Mouse (Mus musculus) CH12.LX (cell line): ENCODE data around the gene Ankrd26. TPM values are rescaled to one million over a fixed set of nuclear protein-coding genes. Genes with fewer than 3 reads are reported as not detected.

Experiments used
- DNase-seq: peaks from one replicate; pipeline ENCODE4 v3.0.0-alpha.2; 2013; ENCODE audit errors: extremely low read depth
- H3K27ac ChIP-seq: 2 replicates; pipeline ENCODE4 v1.5.1; 2012; ENCODE audit warnings: low read depth, mild to moderate bottlenecking, control low read depth, moderate library complexity; ENCODE audit not compliant: insufficient read depth
- H3K27me3 ChIP-seq: replicated peaks from 2 replicates; pipeline ENCODE3; 2012; ENCODE audit warnings: inconsistent platforms
- H3K36me3 ChIP-seq, 2 experiments: replicated peaks in 1 of 2; 2 replicates each; pipeline versions ENCODE3 to v1.6.1; 2012; ENCODE audit warnings: inconsistent platforms in 1 of 2, low read length in 1 of 2, mild to moderate bottlenecking in 1 of 2, mixed read lengths in 1 of 2, moderate library complexity in 1 of 2; ENCODE audit not compliant: control insufficient read depth in 1 of 2, insufficient read depth in 1 of 2
- H3K4me1 ChIP-seq, 2 experiments: 2 replicates each; pipeline ENCODE4 v1.6.1; 2012; ENCODE audit warnings: inconsistent platforms in 1 of 2, moderate library complexity in 1 of 2; ENCODE audit not compliant: insufficient read depth in 2 of 2, control insufficient read depth in 1 of 2
- H3K4me2 ChIP-seq: 2 replicates; pipeline ENCODE4 v1.6.1; 2012; ENCODE audit warnings: low read depth, mild to moderate bottlenecking, control low read depth; ENCODE audit not compliant: poor library complexity, insufficient read depth, severe bottlenecking
- H3K4me3 ChIP-seq, 3 experiments: fragments of 150-350 bp in 1 of 3; sonication (generic) in 1 of 3; replicated peaks in 1 of 3; 2 replicates each; pipeline versions ENCODE3 to v1.5.1; 2011 to 2012; ENCODE audit warnings: low read depth in 2 of 3, low read length in 2 of 3, mild to moderate bottlenecking in 2 of 3, moderate library complexity in 2 of 3, control low read depth in 1 of 3, improper control_type of control experiment in 1 of 3, inconsistent platforms in 1 of 3, mixed read lengths in 1 of 3; ENCODE audit not compliant: poor library complexity in 1 of 3
- H3K79me2 ChIP-seq: replicated peaks from 2 replicates; pipeline ENCODE4 v1.6.1; 2012; ENCODE audit warnings: mild to moderate bottlenecking, moderate library complexity; ENCODE audit not compliant: control insufficient read depth, poor library complexity, insufficient read depth, severe bottlenecking; ENCODE audit errors: extremely low read depth
- H3K9ac ChIP-seq: 2 replicates; pipeline ENCODE4 v1.6.1; 2012; ENCODE audit warnings: low read depth, mild to moderate bottlenecking, control low read depth, moderate library complexity; ENCODE audit not compliant: insufficient read depth
- H3K9me3 ChIP-seq: replicated peaks from 2 replicates; pipeline ENCODE3; 2012; ENCODE audit warnings: low read length, inconsistent platforms, mixed read lengths
- BHLHE40 ChIP-seq: IDR thresholded peaks from 2 replicates; pipeline ENCODE4 v1.6.1; 2011; ENCODE audit warnings: mild to moderate bottlenecking, low read depth, low read length, improper control_type of control experiment
- CHD1 ChIP-seq: IDR thresholded peaks from 2 replicates; pipeline ENCODE4 v1.6.1; 2012; ENCODE audit warnings: low read depth, low read length, improper control_type of control experiment, inconsistent platforms
- E2F4 ChIP-seq: IDR thresholded peaks from 2 replicates; pipeline ENCODE4 v1.6.1; 2011; ENCODE audit warnings: low read depth, low read length, improper control_type of control experiment; ENCODE audit not compliant: insufficient replicate concordance
- ETS1 ChIP-seq: conservative IDR thresholded peaks from 2 replicates; pipeline ENCODE4 v1.6.1; 2012; ENCODE audit warnings: low read depth, mild to moderate bottlenecking, inconsistent platforms, low read length, improper control_type of control experiment, moderate library complexity
- GABPA ChIP-seq: IDR thresholded peaks from 2 replicates; pipeline ENCODE4 v1.6.1; 2012; ENCODE audit warnings: low read depth, low read length, improper control_type of control experiment, inconsistent platforms; ENCODE audit not compliant: insufficient replicate concordance
- JUND ChIP-seq: conservative IDR thresholded peaks from 2 replicates; pipeline ENCODE4 v1.6.1; 2011; ENCODE audit warnings: low read depth, low read length, improper control_type of control experiment
- KAT2A ChIP-seq: IDR thresholded peaks from 2 replicates; pipeline ENCODE4 v1.6.1; 2012; ENCODE audit warnings: low read length, improper control_type of control experiment, inconsistent platforms; ENCODE audit not compliant: insufficient replicate concordance
- MAFK ChIP-seq: IDR thresholded peaks from 2 replicates; pipeline ENCODE4 v1.6.1; 2011; ENCODE audit warnings: low read length, improper control_type of control experiment; ENCODE audit not compliant: insufficient replicate concordance
- MAX ChIP-seq: IDR thresholded peaks from 2 replicates; pipeline ENCODE4 v1.6.1; 2011; ENCODE audit warnings: low read length, improper control_type of control experiment
- MXI1 ChIP-seq: IDR thresholded peaks from 2 replicates; pipeline ENCODE4 v1.6.1; 2011; ENCODE audit warnings: mild to moderate bottlenecking, low read depth, low read length, improper control_type of control experiment
- PAX5 ChIP-seq: IDR thresholded peaks from 2 replicates; pipeline ENCODE4 v1.6.1; 2012; ENCODE audit warnings: low read length, inconsistent platforms, mixed read lengths
- POLR2A ChIP-seq: IDR thresholded peaks from 2 replicates; pipeline ENCODE4 v1.6.1; 2011; ENCODE audit warnings: low read depth, mild to moderate bottlenecking, improper control_type of control experiment, low read length
- TBP ChIP-seq: conservative IDR thresholded peaks from 2 replicates; pipeline ENCODE4 v1.6.1; 2011; ENCODE audit warnings: low read depth, low read length, improper control_type of control experiment
- ZC3H11A ChIP-seq: IDR thresholded peaks from 2 replicates; pipeline ENCODE4 v1.6.1; 2012; ENCODE audit warnings: low read depth, mild to moderate bottlenecking, inconsistent platforms, low read length, improper control_type of control experiment
- dilution Hi-C: fragments of 300-500 bp; cut with MboI; formaldehyde crosslinking; loops from 2 replicates; pipeline ENCODE4 v1.14.3; 2020; ENCODE audit warnings: low sequenced_read_pairs; ENCODE audit not compliant: extremely low pct_unique_long_range_greater_than_20kb, extremely low pct_ligation_motif_present
- in situ Hi-C: fragments of 300-500 bp; cut with MboI; formaldehyde crosslinking; loops from 3 replicates; pipeline ENCODE4 v1.14.3; 2019; ENCODE audit warnings: low sequenced_read_pairs, low pct_ligation_motif_present, low pct_unique_long_range_greater_than_20kb, mixed read lengths
- polyA plus RNA-seq: library from polyadenylated mRNA; unstranded; fragments of >175 nt; gene quantifications from 2 replicates; pipeline ENCODE4 v1.2.1, GENCODE M21; 2012; ENCODE audit warnings: low read depth; ENCODE audit not compliant: insufficient read length
- total RNA-seq, 2 experiments: library from RNA; depleted of rRNA; stranded (reverse); fragments of 300-350 nt in 1 of 2; fragments of >200 nt in 1 of 2; gene quantifications; 2 replicates each; pipeline ENCODE4 v1.2.3; 2012 to 2014

Gene Ankrd26
- total and polyA plus RNA-seq, 3 experiments, result 5.2 to 9.4 (median 8.1) TPM

GRCm38 (mm10) chr6:118499010-118499409 lies 63.0 kb downstream of the Ankrd26 start:
- in situ Hi-C loops (no loop called here), dilution Hi-C loops (no loop called here)
- Histone ChIP-seq H3K27me3 (no peaks in the 10 kb centered on the region), H3K79me2 (no peaks in the 10 kb centered on the region), H3K4me3 (no peak overlapping the region), H3K4me1 (no peaks in the 10 kb centered on the region), H3K27ac (no peak overlapping the region), H3K9me3 (no peaks in the 10 kb centered on the region), H3K9ac (no peak overlapping the region), H3K36me3 (peaks cover 6 to 20% of the 10 kb centered on the region in 2 experiments), H3K4me2 (no peak overlapping the region)
- DNase-seq, result no peak
- TF ChIP-seq KAT2A (no peak), TBP (no peak), MAFK (no peak), POLR2A (no peak), PAX5 (no peak), ZC3H11A (no peak), JUND (no peak), CHD1 (no peak), ETS1 (no peak)
- TF ChIP-seq, all 38 proteins: peak for 0

- Histone ChIP-seq H3K36me3 (no peaks in the 10 kb centered on the region), H3K79me2 (no peaks in the 10 kb centered on the region), H3K27me3 (no peaks in the 10 kb centered on the region), H3K9me3 (no peaks in the 10 kb centered on the region), H3K4me1 (no peaks in the 10 kb centered on the region), H3K4me3 (no peak overlapping the region), H3K9ac (no peak overlapping the region)
- dilution Hi-C loops, result no loop called here
- in situ Hi-C loops, result no loop called here
- TF ChIP-seq BHLHE40, result no peak
- TF ChIP-seq, all 38 proteins: peak for 0
- H3K27ac ChIP-seq, result no peak overlapping the region
- no peak overlapping the region for H3K4me2 ChIP-seq
- DNase-seq, result no peak
Measured at GRCm38 (mm10) chr6:118482125-118482524, 79.9 kb downstream of the Ankrd26 start.

GRCm38 (mm10) chr6:118478957-118479708 lies 82.9 kb downstream of the Ankrd26 start, which contains the start of gene Zfp9:
Gene Zfp9, minus strand, starts transcription at chr6:118479320.
- in situ Hi-C loops, result no loop called here
- Histone ChIP-seq H3K9ac (no peak within 1 kb of the TSS), H3K27me3 (no peaks in the 10 kb centered on the region), H3K36me3 (no peaks in the 10 kb centered on the region), H3K9me3 (no peaks in the 10 kb centered on the region), H3K4me1 (no peaks in the 10 kb centered on the region), H3K4me3 (no peak within 1 kb of the TSS), H3K79me2 (no peaks in the 10 kb centered on the region), H3K27ac (no peak within 1 kb of the TSS), H3K4me2 (no peak within 1 kb of the TSS)
- dilution Hi-C loops, result no loop called here
- DNase-seq, result no peak
- TF ChIP-seq CHD1, result no peak
- no peak for TF ChIP-seq E2F4
- no peak for TF ChIP-seq MXI1
- TF ChIP-seq MAX, result no peak
- TF ChIP-seq GABPA, result no peak
